Mouse (Mus musculus) kidney, adult 2 months (tissue): ENCODE measurements at regions not wholly inside any gene's neighbourhood (a gene's known extent, or its start where the extent isn't known, plus 50 kb on each side); places are given as distances from the start of the nearest gene placed in this dataset.

ENCODE experiments used
- CTCF ChIP-seq: fragments of 200-500 bp; conservative IDR thresholded peaks from 2 replicates; pipeline ENCODE4 v1.5.1; 2011; ENCODE audit warnings: low read depth, mild to moderate bottlenecking, control low read depth, low read length, moderate library complexity, mixed read lengths; ENCODE audit not compliant: insufficient read depth, insufficient read length
- POLR2A ChIP-seq: fragments of 200-500 bp; IDR thresholded peaks from one replicate; pipeline ENCODE4 v1.6.1; 2011; ENCODE audit warnings: low read depth, low read length, control low read depth

- TF ChIP-seq CTCF = no peak
- TF ChIP-seq POLR2A = no peak
These were observed 97.0 kb upstream of the Gm527 start for GRCm38 (mm10) chr12:64820722-64821121.
